Mouse (Mus musculus): ENCODE results near the gene Ccdc9. TPM values are rescaled to one million over a fixed set of nuclear protein-coding genes. Genes with fewer than 3 reads are reported as not detected.

The Ccdc9 gene
- 10.9 and 13.7 TPM in 2 replicates for polyA plus RNA-seq (2014; fragmentation: Nextera tagmentation; extraction: Ambion mirVana)

GRCm38 (mm10) chr7:16286026-16286961 lies at the start of gene Ccdc9:
TSS of gene Ccdc9 (minus strand) at chr7:16286795.
- Histone ChIP-seq H3K36me3 (ENCODE audit: control insufficient read depth, insufficient read depth, low read length) (peaks cover 29% of the 10 kb centered on the region), H3K27me3 (replicated peaks; ENCODE audit: control insufficient read depth, insufficient read depth, low read length) (no peaks in the 10 kb centered on the region), H3K4me1 (ENCODE audit: control insufficient read depth, insufficient read depth, low read length) (no peaks in the 10 kb centered on the region), H3K4me2 (ENCODE audit: low read depth, low read length) (peak within 1 kb of the TSS; percentile 73), H3K9me3 (ENCODE audit: control insufficient read depth, low read length) (no peaks in the 10 kb centered on the region), H3K9ac (ENCODE audit: low read depth, low read length) (peak within 1 kb of the TSS; percentile 88), H3K27ac (replicated peaks; ENCODE audit: low read depth, low read length) (peak within 1 kb of the TSS; percentile 98), H3K4me3 (ENCODE audit: low read depth, low read length) (peak within 1 kb of the TSS; percentile 62)
- WGBS = 1% methylated on average over 40 of the region's 70 CpGs
- DNase-seq (ENCODE audit: low spot score) = peak; percentile 99
- ATAC-seq (ENCODE audit: low read depth) = peak; percentile 92

GRCm38 (mm10) chr7:16329146-16329545 lies 42.6 kb upstream of the Ccdc9 start:
- H3K4me1 ChIP-seq (ENCODE audit: control insufficient read depth, insufficient read depth, low read length) = no peaks in the 10 kb centered on the region
- 67% methylated on average over 3 of the region's 3 CpGs for WGBS
- peaks cover 76% of the 10 kb centered on the region for H3K36me3 ChIP-seq (ENCODE audit: control insufficient read depth, insufficient read depth, low read length)
- no peaks in the 10 kb centered on the region for H3K27me3 ChIP-seq (replicated peaks; ENCODE audit: control insufficient read depth, insufficient read depth, low read length)
- no peak overlapping the region for H3K27ac ChIP-seq (replicated peaks; ENCODE audit: low read depth, low read length)
- no peak overlapping the region for H3K4me2 ChIP-seq (ENCODE audit: low read depth, low read length)
- DNase-seq (ENCODE audit: low spot score) (no peak), ATAC-seq (ENCODE audit: low read depth) (0 out of 2 replicates have a peak, but pooled peaks have one; percentile 13)
- H3K9me3 ChIP-seq (ENCODE audit: control insufficient read depth, low read length) = no peaks in the 10 kb centered on the region
- H3K4me3 ChIP-seq (ENCODE audit: low read depth, low read length) = no peak overlapping the region
- H3K9ac ChIP-seq (ENCODE audit: low read depth, low read length) = no peak overlapping the region

GRCm38 (mm10) chr7:16326607-16326971 lies 40.0 kb upstream of the Ccdc9 start:
- Histone ChIP-seq H3K36me3 (ENCODE audit: control insufficient read depth, insufficient read depth, low read length) (peaks cover 64% of the 10 kb centered on the region), H3K4me3 (ENCODE audit: low read depth, low read length) (no peak overlapping the region), H3K9me3 (ENCODE audit: control insufficient read depth, low read length) (no peaks in the 10 kb centered on the region), H3K4me2 (ENCODE audit: low read depth, low read length) (no peak overlapping the region), H3K27me3 (replicated peaks; ENCODE audit: control insufficient read depth, insufficient read depth, low read length) (no peaks in the 10 kb centered on the region), H3K27ac (replicated peaks; ENCODE audit: low read depth, low read length) (no peak overlapping the region), H3K9ac (ENCODE audit: low read depth, low read length) (no peak overlapping the region), H3K4me1 (ENCODE audit: control insufficient read depth, insufficient read depth, low read length) (no peaks in the 10 kb centered on the region)
- no peak for DNase-seq (ENCODE audit: low spot score)
- ATAC-seq (ENCODE audit: low read depth) = no peak
- WGBS = 85% methylated on average over 2 of the region's 2 CpGs

DNA sequence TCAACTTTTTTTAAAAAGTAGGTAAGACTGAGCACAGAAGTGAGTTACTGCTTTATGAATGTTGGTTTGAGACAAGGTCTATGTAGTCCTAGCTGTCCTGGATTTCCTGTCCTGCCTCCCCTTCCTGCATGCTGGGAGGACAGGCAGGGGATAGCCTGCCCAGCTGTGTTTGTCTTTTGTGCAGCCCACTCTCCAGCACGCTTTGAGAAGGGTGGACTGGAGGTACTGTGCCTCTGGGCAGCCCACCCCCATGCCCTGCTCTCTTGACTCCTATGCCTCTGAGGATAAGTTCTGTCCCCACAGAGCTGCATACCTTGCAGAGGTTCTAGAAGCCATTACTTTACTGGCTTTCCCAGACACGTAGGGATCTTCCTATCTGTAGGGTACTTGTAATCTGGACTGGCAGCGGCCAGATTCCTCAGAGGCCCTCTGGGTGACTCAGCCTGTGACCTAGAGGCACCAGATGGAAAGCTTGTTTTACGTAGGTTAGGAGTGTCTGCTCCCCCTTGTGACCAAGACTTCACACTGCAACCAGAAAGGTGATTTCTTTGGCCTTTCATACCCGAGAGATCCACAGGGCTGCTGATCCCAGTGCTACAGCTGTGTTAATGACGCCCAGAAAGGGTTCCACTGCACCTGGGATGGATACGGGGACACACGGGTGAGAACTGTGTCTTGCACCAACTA lies 39.5 kb upstream of the Ccdc9 start:
- DNase-seq (ENCODE audit: low spot score) (peak; percentile 87), ATAC-seq (ENCODE audit: low read depth) (peak; percentile 70)
- peaks cover 64% of the 10 kb centered on the region for H3K36me3 ChIP-seq (ENCODE audit: control insufficient read depth, insufficient read depth, low read length)
- H3K27me3 ChIP-seq (replicated peaks; ENCODE audit: control insufficient read depth, insufficient read depth, low read length) = no peaks in the 10 kb centered on the region
- peak overlapping the region; percentile 58; the same call in 1 of the 2 replicates for H3K27ac ChIP-seq (replicated peaks; ENCODE audit: low read depth, low read length)
- no peaks in the 10 kb centered on the region for H3K9me3 ChIP-seq (ENCODE audit: control insufficient read depth, low read length)
- H3K9ac ChIP-seq (ENCODE audit: low read depth, low read length) = no peak overlapping the region
- no peaks in the 10 kb centered on the region for H3K4me1 ChIP-seq (ENCODE audit: control insufficient read depth, insufficient read depth, low read length)
- 31% methylated on average over 8 of the region's 8 CpGs for WGBS
- no peak overlapping the region for H3K4me3 ChIP-seq (ENCODE audit: low read depth, low read length)
- no peak overlapping the region for H3K4me2 ChIP-seq (ENCODE audit: low read depth, low read length)

DNA sequence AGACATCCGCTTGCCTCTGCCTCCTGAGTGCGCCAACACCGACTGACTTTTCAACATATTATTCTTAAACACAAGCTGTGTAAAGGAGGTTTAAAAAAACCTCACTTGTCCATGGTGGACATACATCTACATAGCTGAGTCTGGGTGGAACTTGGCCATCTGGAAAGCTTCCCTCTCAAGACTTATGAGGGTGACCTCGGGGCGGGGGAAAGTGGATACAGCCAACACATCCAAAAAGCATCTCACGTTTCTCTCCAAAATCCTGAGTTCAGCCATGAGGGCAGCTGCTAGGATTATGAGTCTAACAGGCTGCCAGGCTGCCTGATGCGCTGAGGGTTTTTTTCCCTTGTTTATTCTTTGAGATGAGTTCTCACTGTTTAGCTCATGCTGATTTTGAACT lies 38.1 kb upstream of the Ccdc9 start:
- ATAC-seq (ENCODE audit: low read depth) (no peak), DNase-seq (ENCODE audit: low spot score) (peak; percentile 72)
- Histone ChIP-seq H3K4me2 (ENCODE audit: low read depth, low read length) (no peak overlapping the region), H3K9me3 (ENCODE audit: control insufficient read depth, low read length) (no peaks in the 10 kb centered on the region), H3K4me1 (ENCODE audit: control insufficient read depth, insufficient read depth, low read length) (no peaks in the 10 kb centered on the region), H3K36me3 (ENCODE audit: control insufficient read depth, insufficient read depth, low read length) (peaks cover 54% of the 10 kb centered on the region), H3K4me3 (ENCODE audit: low read depth, low read length) (no peak overlapping the region), H3K27ac (replicated peaks; ENCODE audit: low read depth, low read length) (no peak overlapping the region), H3K9ac (ENCODE audit: low read depth, low read length) (no peak overlapping the region), H3K27me3 (replicated peaks; ENCODE audit: control insufficient read depth, insufficient read depth, low read length) (no peaks in the 10 kb centered on the region)
- WGBS = 75% methylated on average over 7 of the region's 7 CpGs

DNA sequence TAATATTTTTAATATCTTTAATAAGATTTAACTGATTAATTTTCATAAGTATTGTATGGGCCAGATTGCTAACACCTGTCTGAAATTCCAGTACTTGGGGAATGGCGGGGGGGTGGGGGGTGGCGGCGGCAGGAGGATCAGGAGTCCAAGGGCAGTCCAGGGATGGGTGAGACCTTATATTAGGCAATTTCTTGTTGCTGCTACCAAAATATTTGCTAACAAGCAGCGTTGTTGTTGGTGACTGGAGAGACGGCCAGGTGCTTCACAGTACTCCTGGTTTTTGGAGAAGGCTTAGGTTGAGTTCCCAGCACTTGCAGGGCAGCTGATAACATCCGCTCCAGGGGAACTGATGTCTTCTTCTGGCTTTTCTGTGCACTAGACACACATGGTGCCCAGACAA lies 33.9 kb upstream of the Ccdc9 start:
- Histone ChIP-seq H3K4me2 (ENCODE audit: low read depth, low read length) (no peak overlapping the region), H3K27ac (replicated peaks; ENCODE audit: low read depth, low read length) (no peak overlapping the region), H3K4me1 (ENCODE audit: control insufficient read depth, insufficient read depth, low read length) (no peaks in the 10 kb centered on the region), H3K27me3 (replicated peaks; ENCODE audit: control insufficient read depth, insufficient read depth, low read length) (no peaks in the 10 kb centered on the region), H3K9me3 (ENCODE audit: control insufficient read depth, low read length) (no peaks in the 10 kb centered on the region), H3K36me3 (ENCODE audit: control insufficient read depth, insufficient read depth, low read length) (0 out of 2 replicates have a peak, but pooled peaks cover 20% of the 10 kb centered on the region), H3K9ac (ENCODE audit: low read depth, low read length) (no peak overlapping the region), H3K4me3 (ENCODE audit: low read depth, low read length) (no peak overlapping the region)
- ATAC-seq (ENCODE audit: low read depth) = no peak
- WGBS = 88% methylated on average over 6 of the region's 6 CpGs
- no peak for DNase-seq (ENCODE audit: low spot score)

GRCm38 (mm10) chr7:16319216-16319615 lies 32.6 kb upstream of the Ccdc9 start:
- 0 out of 2 replicates have a peak, but pooled peaks cover 11% of the 10 kb centered on the region for H3K36me3 ChIP-seq (ENCODE audit: control insufficient read depth, insufficient read depth, low read length)
- 91% methylated on average over 4 of the region's 4 CpGs for WGBS
- no peak overlapping the region for H3K4me2 ChIP-seq (ENCODE audit: low read depth, low read length)
- no peak overlapping the region for H3K9ac ChIP-seq (ENCODE audit: low read depth, low read length)
- no peaks in the 10 kb centered on the region for H3K9me3 ChIP-seq (ENCODE audit: control insufficient read depth, low read length)
- ATAC-seq (ENCODE audit: low read depth) = no peak
- no peaks in the 10 kb centered on the region for H3K27me3 ChIP-seq (replicated peaks; ENCODE audit: control insufficient read depth, insufficient read depth, low read length)
- no peak overlapping the region for H3K27ac ChIP-seq (replicated peaks; ENCODE audit: low read depth, low read length)
- no peak for DNase-seq (ENCODE audit: low spot score)
- H3K4me1 ChIP-seq (ENCODE audit: control insufficient read depth, insufficient read depth, low read length) = no peaks in the 10 kb centered on the region
- H3K4me3 ChIP-seq (ENCODE audit: low read depth, low read length) = no peak overlapping the region

DNA sequence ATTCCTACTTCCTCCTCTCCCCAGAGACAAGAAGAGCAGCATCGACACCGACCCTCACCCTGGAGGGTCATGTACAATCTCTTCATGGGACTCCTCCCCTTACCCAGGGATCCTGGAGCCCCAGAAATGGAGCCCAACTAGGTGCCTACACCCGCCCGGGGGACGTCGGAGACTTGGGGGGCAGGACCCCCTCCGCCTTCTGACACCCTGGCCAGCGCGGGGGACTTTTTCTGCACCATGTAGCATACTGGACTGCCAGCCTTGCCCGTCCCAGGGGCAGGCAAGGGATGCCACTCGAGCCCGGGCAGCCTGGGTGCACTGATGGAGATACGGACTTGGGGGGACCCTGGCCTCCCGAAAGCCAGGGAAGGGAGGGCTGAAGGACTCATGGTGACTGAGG lies 30.5 kb upstream of the Ccdc9 start:
- ATAC-seq (ENCODE audit: low read depth) = no peak
- no peak overlapping the region for H3K4me3 ChIP-seq (ENCODE audit: low read depth, low read length)
- H3K27ac ChIP-seq (replicated peaks; ENCODE audit: low read depth, low read length) = no peak overlapping the region
- no peak for DNase-seq (ENCODE audit: low spot score)
- 78% methylated on average over 13 of the region's 14 CpGs for WGBS
- no peak overlapping the region for H3K4me2 ChIP-seq (ENCODE audit: low read depth, low read length)
- H3K9me3 ChIP-seq (ENCODE audit: control insufficient read depth, low read length) = no peaks in the 10 kb centered on the region
- H3K4me1 ChIP-seq (ENCODE audit: control insufficient read depth, insufficient read depth, low read length) = peaks cover 14% of the 10 kb centered on the region
- peaks cover 4% of the 10 kb centered on the region for H3K27me3 ChIP-seq (replicated peaks; ENCODE audit: control insufficient read depth, insufficient read depth, low read length)
- H3K9ac ChIP-seq (ENCODE audit: low read depth, low read length) = no peak overlapping the region
- H3K36me3 ChIP-seq (ENCODE audit: control insufficient read depth, insufficient read depth, low read length) = 0 out of 2 replicates have a peak, but pooled peaks cover 9% of the 10 kb centered on the region
